18 mouse cellular contexts compared by ENCODE assay signal in genomic region chr6:50948061-50948460, GRCm38 (mm10).
"Had no signal": no experiment of that assay in that cellular context is flagged by ENCODE, and none has a peak within 500 bp of the region (broad histone marks: within the 10 kb centered on the region; RNA-seq: fewer than 3 reads in every experiment).

No protein-coding gene starts in this region.

- ATAC-seq: liver, postnatal 0 days; lung, postnatal 0 days; midbrain, embryonic 16.5 days had no signal

- H3K4me3 ChIP-seq: lung, embryonic 15.5 days; megakaryocyte, embryonic 14.5 days; midbrain, embryonic 12.5 days; neural tube, embryonic 12.5 days; stomach, embryonic 15.5 days had no signal

- H3K4me2 ChIP-seq: lung, embryonic 15.5 days; midbrain, embryonic 12.5 days; neural tube, embryonic 12.5 days; stomach, embryonic 15.5 days had no signal

- DNase-seq: liver, postnatal 0 days; lung, adult 2 months; lung, postnatal 14 days; lung, postnatal 36 days; midbrain, embryonic 14.5 days; right cerebral cortex, postnatal 14 days; thymus, adult 2 months; thymus, postnatal 25 days; thymus, postnatal 4 days had no signal

- H3K9ac ChIP-seq: liver, postnatal 0 days; lung, embryonic 15.5 days; midbrain, embryonic 12.5 days; neural tube, embryonic 12.5 days; stomach, embryonic 15.5 days had no signal

- H3K27me3 ChIP-seq: lung, embryonic 15.5 days; midbrain, embryonic 12.5 days; neural tube, embryonic 12.5 days; stomach, embryonic 15.5 days had no signal

- H3K4me1 ChIP-seq: lung, embryonic 15.5 days; megakaryocyte, embryonic 14.5 days; stomach, embryonic 15.5 days had no signal

- H3K27ac ChIP-seq: lung, embryonic 15.5 days; macrophage; neural tube, embryonic 12.5 days; stomach, embryonic 15.5 days; stomach, postnatal 0 days had no signal

- H3K36me3 ChIP-seq: lung, embryonic 15.5 days; midbrain, embryonic 12.5 days; neural tube, embryonic 12.5 days; stomach, embryonic 15.5 days had no signal

- H3K9me3 ChIP-seq: lung, embryonic 15.5 days; megakaryocyte, embryonic 14.5 days; midbrain, embryonic 12.5 days; neural tube, embryonic 12.5 days; stomach, embryonic 15.5 days had no signal
